Mouse (Mus musculus) G1E (cell line): ENCODE results near the gene Stk19. TPM values are rescaled to one million over a fixed set of nuclear protein-coding genes. Genes with fewer than 3 reads are reported as not detected.
A peak's percentile ranks its signal among the peaks of the same experiment; 100 is the strongest.
"Not testable (repeated sequence)": the region's sequence is repeated elsewhere in the genome, so short reads cannot be mapped to it uniquely, and the experiment has no call there.

Experiments
- ATAC-seq: 2 replicates; pipeline ENCODE4 v1.8.0; 2016; ENCODE audit warnings: mild to moderate bottlenecking; ENCODE audit not compliant: insufficient number of reproducible peaks, poor library complexity, low FRiP score, severe bottlenecking; ENCODE audit errors: extremely low read depth
- DNase-seq: peaks from one replicate; pipeline ENCODE4 v3.0.0; 2012; ENCODE audit warnings: low spot score
- H3K27me3 ChIP-seq: 2 replicates; pipeline ENCODE4 v1.6.1; 2012; ENCODE audit warnings: mild to moderate bottlenecking, low read length, inconsistent platforms; ENCODE audit not compliant: insufficient read depth
- H3K36me3 ChIP-seq: replicated peaks from 2 replicates; pipeline ENCODE3; 2012; ENCODE audit warnings: mild to moderate bottlenecking, inconsistent platforms
- H3K4me1 ChIP-seq: 2 replicates; pipeline ENCODE4 v1.6.1; 2012; ENCODE audit warnings: low read depth, low read length, inconsistent platforms, mixed read lengths; ENCODE audit not compliant: insufficient read depth
- H3K4me3 ChIP-seq: 2 replicates; pipeline ENCODE4 v1.5.1; 2012; ENCODE audit warnings: low read depth, mild to moderate bottlenecking, inconsistent platforms, low read length, moderate library complexity, mixed read lengths
- H3K9me3 ChIP-seq: replicated peaks from 2 replicates; pipeline ENCODE4 v1.6.1; 2012; ENCODE audit warnings: inconsistent platforms
- CTCF ChIP-seq: IDR thresholded peaks from 2 replicates; pipeline ENCODE4 v1.5.1; 2012; ENCODE audit warnings: low read depth, low read length, inconsistent platforms, mixed read lengths
- GATA1 ChIP-seq: IDR thresholded peaks from 2 replicates; pipeline ENCODE4 v1.6.1; 2012; ENCODE audit warnings: borderline replicate concordance, low read length, inconsistent platforms, mixed read lengths
- GATA2 ChIP-seq: IDR thresholded peaks from 2 replicates; pipeline ENCODE4 v1.6.1; 2012; ENCODE audit warnings: low read depth, low read length, inconsistent platforms, borderline replicate concordance
- POLR2AphosphoS5 ChIP-seq: IDR thresholded peaks from 2 replicates; pipeline ENCODE4 v1.6.1; 2012; ENCODE audit warnings: low read depth, low read length, inconsistent platforms; ENCODE audit not compliant: insufficient replicate concordance
- TAL1 ChIP-seq: conservative IDR thresholded peaks from 2 replicates; pipeline ENCODE4 v1.6.1; 2012; ENCODE audit warnings: low read depth, low read length, inconsistent platforms, mixed read lengths
- polyA plus RNA-seq: library from polyadenylated mRNA; stranded (reverse); fragments of >175 nt; gene quantifications from 2 replicates; pipeline ENCODE4 v1.2.3, GENCODE M21; 2012
- total RNA-seq, 2 experiments: library from RNA; stranded (forward) in 1 of 2; stranded (reverse) in 1 of 2; fragments of 200-1000 nt in 1 of 2; fragments of >200 nt in 1 of 2; fragmentation: Nextera tagmentation in 1 of 2; gene quantifications; 2 replicates each; pipeline ENCODE4 v1.2.3; 2014 to 2017

The Stk19 gene
- total and polyA plus RNA-seq, 3 experiments: 16.6 to 47.6 (median 23.1) TPM

GRCm38 (mm10) chr17:34799531-34799925 lies 37.2 kb downstream of the Stk19 start:
- no peak for TF ChIP-seq GATA2
- Histone ChIP-seq H3K36me3 (no peaks in the 10 kb centered on the region), H3K27me3 (no peaks in the 10 kb centered on the region; the same call in 1 of the 2 replicates), H3K4me1 (no peaks in the 10 kb centered on the region), H3K9me3 (no peaks in the 10 kb centered on the region), H3K4me3 (no peak overlapping the region)
- ATAC-seq (no peak), DNase-seq (no peak)

GRCm38 (mm10) chr17:34798866-34799530 lies 37.7 kb downstream of the Stk19 start:
- Histone ChIP-seq H3K9me3 (no peaks in the 10 kb centered on the region), H3K4me1 (no peaks in the 10 kb centered on the region), H3K27me3 (no peaks in the 10 kb centered on the region; the same call in 1 of the 2 replicates), H3K36me3 (no peaks in the 10 kb centered on the region), H3K4me3 (no peak overlapping the region)
- TF ChIP-seq GATA1: no peak
- TF ChIP-seq CTCF: no peak
- TF ChIP-seq POLR2AphosphoS5: no peak
- no peak for TF ChIP-seq GATA2
- TF ChIP-seq TAL1: no peak
- no peak for DNase-seq
- no peak for ATAC-seq

GRCm38 (mm10) chr17:34798071-34798470 lies 38.7 kb downstream of the Stk19 start:
- not testable (repeated sequence) for H3K4me1 ChIP-seq, DNase-seq, H3K9me3 ChIP-seq, H3K4me3 ChIP-seq, H3K27me3 ChIP-seq, ATAC-seq, H3K36me3 ChIP-seq

- not testable (repeated sequence) for H3K9me3 ChIP-seq, H3K36me3 ChIP-seq, H3K27me3 ChIP-seq, H3K4me1 ChIP-seq, H3K4me3 ChIP-seq, DNase-seq, ATAC-seq
Measured at GRCm38 (mm10) chr17:34797211-34797995, 39.3 kb downstream of the Stk19 start.

GRCm38 (mm10) chr17:34796311-34797140 lies 40.2 kb downstream of the Stk19 start:
- ATAC-seq (no peak), DNase-seq (no peak)
- H3K4me1 ChIP-seq: no peaks in the 10 kb centered on the region
- TF ChIP-seq POLR2AphosphoS5: no peak
- no peak for TF ChIP-seq GATA1
- TF ChIP-seq TAL1: no peak
- TF ChIP-seq CTCF: no peak
- TF ChIP-seq GATA2: no peak
- no peak overlapping the region for H3K4me3 ChIP-seq
- H3K36me3 ChIP-seq: no peaks in the 10 kb centered on the region
- H3K9me3 ChIP-seq: no peaks in the 10 kb centered on the region
- no peaks in the 10 kb centered on the region; the same call in 1 of the 2 replicates for H3K27me3 ChIP-seq

- ATAC-seq: no peak
- DNase-seq: no peak
- TF ChIP-seq CTCF (peak; percentile 16; the same call in 1 of the 2 replicates), GATA2 (no peak)
Measured at GRCm38 (mm10) chr17:34795633-34796032, 41.1 kb downstream of the Stk19 start.

GRCm38 (mm10) chr17:34795016-34795415 lies 41.7 kb downstream of the Stk19 start:
- no peaks in the 10 kb centered on the region for H3K4me1 ChIP-seq
- TF ChIP-seq GATA2 (no peak), CTCF (no peak), TAL1 (no peak), GATA1 (no peak), POLR2AphosphoS5 (no peak)
- H3K4me3 ChIP-seq: no peak overlapping the region
- no peaks in the 10 kb centered on the region for H3K9me3 ChIP-seq
- DNase-seq: no peak
- no peaks in the 10 kb centered on the region for H3K36me3 ChIP-seq
- H3K27me3 ChIP-seq: no peaks in the 10 kb centered on the region; the same call in 1 of the 2 replicates
- no peak for ATAC-seq

More at GRCm38 (mm10) chr17:34795633-34796032, 41.1 kb downstream of the Stk19 start:
- no peaks in the 10 kb centered on the region for H3K9me3 ChIP-seq
- H3K27me3 ChIP-seq: no peaks in the 10 kb centered on the region; the same call in 1 of the 2 replicates
- H3K4me3 ChIP-seq: no peak overlapping the region
- no peaks in the 10 kb centered on the region for H3K4me1 ChIP-seq
- H3K36me3 ChIP-seq: no peaks in the 10 kb centered on the region
